Mouse (Mus musculus) liver, embryonic 14.5 days (tissue): ENCODE results near the gene Smarcal1.

ENCODE experiments used
- CTCF ChIP-seq: IDR thresholded peaks from 2 replicates; pipeline ENCODE4 v1.5.1; 2016; ENCODE audit warnings: antibody characterized with exemption, low read depth, control low read depth
- EP300 ChIP-seq: IDR thresholded peaks from 2 replicates; pipeline ENCODE4 v1.6.1; 2016; ENCODE audit warnings: antibody characterized with exemption, low read depth

DNA sequence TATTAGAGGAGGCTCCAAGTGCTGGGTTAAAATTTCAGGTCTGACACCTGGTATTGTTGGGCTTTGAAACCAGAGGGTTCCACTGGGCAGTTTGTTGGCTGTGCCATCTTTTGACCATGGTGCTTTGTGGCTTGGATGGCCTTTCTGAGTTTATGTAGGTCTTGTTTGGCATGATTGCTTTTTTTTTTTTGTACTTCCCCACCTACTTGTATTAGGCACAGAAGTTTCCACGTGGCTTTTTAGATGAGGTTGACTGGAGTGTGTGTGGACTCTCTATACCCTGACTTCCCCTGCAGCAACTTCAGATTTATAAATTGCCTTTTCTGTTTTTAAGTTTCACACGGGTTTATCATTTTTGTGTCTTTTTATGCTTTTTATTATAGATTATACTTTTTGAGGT is 5.7 kb downstream of the Smarcal1 start:
- no peak for TF ChIP-seq CTCF
- TF ChIP-seq EP300 = no peak
